Mouse (Mus musculus) pancreas, adult 10 weeks (tissue): ENCODE data around the gene Rab4a. TPM values are rescaled to one million over a fixed set of nuclear protein-coding genes. Genes with fewer than 3 reads are reported as not detected.

Source experiments
- polyA plus RNA-seq: library from polyadenylated mRNA; stranded (reverse); fragments of 350-450 nt; fragmentation: Illumina TruSeq; extraction: RNeasy Lipid Tissue Mini Kit (QIAGEN cat#74804); gene quantifications from one replicate; pipeline ENCODE4 v1.2.3, GENCODE M21; 2015; ENCODE audit warnings: low read depth, low replicate concordance; ENCODE audit not compliant: insufficient read depth

Rab4a gene
- 5.6 TPM for polyA plus RNA-seq

DNA sequence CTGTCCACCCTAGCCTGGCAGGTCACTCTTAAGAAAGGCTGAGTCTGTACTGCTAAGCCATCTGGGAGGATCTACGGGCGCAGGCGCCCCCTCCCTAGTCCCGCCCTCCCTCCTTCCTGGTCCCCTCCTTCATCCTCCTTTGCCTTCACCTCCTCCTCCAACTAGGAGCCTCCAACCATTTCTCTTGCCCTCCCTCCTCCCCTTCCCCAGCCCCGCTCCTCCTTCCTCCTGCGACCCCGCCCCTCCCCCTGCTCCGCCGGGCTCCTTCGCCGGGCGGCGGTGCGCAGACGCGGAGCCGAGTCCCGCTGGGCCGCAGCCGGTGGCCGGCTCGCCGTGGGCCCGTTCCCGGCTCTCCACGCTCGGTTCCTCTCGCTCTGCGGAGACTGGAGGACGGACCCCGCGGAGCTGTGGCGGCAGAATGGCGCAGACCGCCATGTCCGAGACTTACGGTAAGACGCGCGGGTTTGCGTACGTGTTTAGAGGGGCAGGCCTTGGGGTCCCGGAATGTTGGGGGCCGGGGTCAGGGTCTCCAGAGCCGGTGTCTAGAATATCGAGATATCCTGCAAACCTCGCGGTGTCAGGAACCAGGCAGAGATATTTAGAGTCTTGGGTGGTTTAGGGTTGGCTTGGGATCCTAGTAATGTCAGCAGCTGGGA lies at the start of gene Rab4a:
Gene Rab4a (plus strand): TSS at position 268 of the 656 bp plus-strand sequence.

DNA sequence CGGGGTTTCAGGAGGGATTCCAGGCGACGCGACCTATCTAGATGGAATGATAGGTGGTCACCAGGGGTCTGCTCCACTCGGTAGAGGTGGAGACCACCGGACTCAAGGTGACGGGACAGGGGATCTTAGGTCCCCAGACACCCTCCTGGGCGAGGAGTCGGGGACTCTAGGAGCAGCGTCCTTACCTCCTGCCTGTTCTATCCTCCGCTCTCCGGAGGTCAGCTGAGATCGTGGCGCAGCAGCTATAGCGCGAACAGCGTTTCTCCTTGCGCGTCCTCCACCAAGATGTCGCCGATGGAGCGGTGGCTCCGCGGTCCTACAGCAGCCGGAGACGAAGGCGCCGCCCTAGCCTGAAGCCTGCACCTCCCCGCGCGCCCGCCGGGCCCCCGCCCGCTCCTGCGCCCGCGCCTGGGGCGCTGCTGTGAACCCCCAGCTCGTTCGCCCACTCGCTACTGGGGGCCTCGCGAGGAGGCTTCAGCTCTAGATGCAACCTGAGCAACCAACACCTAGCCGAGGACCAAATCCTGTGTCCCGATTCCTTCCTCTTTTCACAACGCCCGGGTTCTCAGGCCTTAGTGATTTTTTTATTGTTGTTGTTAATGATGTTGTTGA lies 54.0 kb downstream of the Rab4a start, which contains the start of gene Ccsap:
Gene Ccsap (minus strand): TSS at position 562 of the 612 bp plus-strand sequence.

Other genes with a start within 250 kb of the Rab4a start
- 17.9 TPM for gene Rhou, start 152.1 kb upstream of the Rab4a start, polyA plus RNA-seq
- gene Ccsap, start 54.2 kb downstream of the Rab4a start, polyA plus RNA-seq: not detected
- not detected for gene Acta1, start 88.8 kb downstream of the Rab4a start, polyA plus RNA-seq
- 2.0 TPM for gene Nup133, start 143.3 kb downstream of the Rab4a start, polyA plus RNA-seq
- 4.5 TPM for gene Abcb10, start 177.1 kb downstream of the Rab4a start, polyA plus RNA-seq
- 4.8 TPM for gene Taf5l, start 215.4 kb downstream of the Rab4a start, polyA plus RNA-seq
- 1.4 TPM for gene Urb2, start 215.5 kb downstream of the Rab4a start, polyA plus RNA-seq